Mouse (Mus musculus) mouse embryonic stem cell (cell line): ENCODE measurements at regions not wholly inside any gene's neighbourhood (a gene's known extent, or its start where the extent isn't known, plus 50 kb on each side); places are given as distances from the start of the nearest gene placed in this dataset.

Source experiments
- in situ Hi-C, 2 experiments: fragments of 300-500 bp; cut with MboI; formaldehyde crosslinking; loops; 1 replicate in 1 of 2; 3 replicates in 1 of 2; pipeline ENCODE4 v1.14.3; 2019 to 2020; ENCODE audit warnings: low sequenced_read_pairs in 2 of 2, low pct_unique_long_range_greater_than_20kb in 1 of 2, mixed read lengths in 1 of 2; ENCODE audit not compliant: unreplicated experiment in 1 of 2

GRCm38 (mm10) chrX:14273628-14274337 is 62.8 kb downstream of the H2al1n start:
- in situ Hi-C loops: no loop called here

DNA sequence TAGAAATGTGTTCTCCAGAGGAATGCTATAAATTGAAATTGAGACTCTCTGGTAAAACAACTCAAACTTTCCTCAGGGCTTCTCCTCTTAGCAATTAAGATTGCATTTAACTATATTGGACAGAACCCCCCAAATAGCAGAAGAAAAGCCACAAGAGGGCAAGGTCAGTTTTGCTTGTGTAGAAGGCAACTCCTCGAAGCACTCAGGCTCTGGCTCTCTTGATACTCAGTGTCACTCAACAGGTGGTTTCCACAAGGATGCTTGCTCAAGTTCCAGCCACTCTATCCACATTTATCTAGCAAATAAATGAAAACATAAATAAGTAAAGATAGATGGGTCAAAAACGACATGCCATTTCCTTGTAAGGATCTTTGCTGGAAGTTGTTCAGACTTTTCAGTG is 68.4 kb downstream of the H2al1n start:
- in situ Hi-C loops: loop anchor here in 1 of 2 experiments (25.0 kb wide), 1 partner anchor 108 kb away; no protein-coding TSS in a partner anchor

DNA sequence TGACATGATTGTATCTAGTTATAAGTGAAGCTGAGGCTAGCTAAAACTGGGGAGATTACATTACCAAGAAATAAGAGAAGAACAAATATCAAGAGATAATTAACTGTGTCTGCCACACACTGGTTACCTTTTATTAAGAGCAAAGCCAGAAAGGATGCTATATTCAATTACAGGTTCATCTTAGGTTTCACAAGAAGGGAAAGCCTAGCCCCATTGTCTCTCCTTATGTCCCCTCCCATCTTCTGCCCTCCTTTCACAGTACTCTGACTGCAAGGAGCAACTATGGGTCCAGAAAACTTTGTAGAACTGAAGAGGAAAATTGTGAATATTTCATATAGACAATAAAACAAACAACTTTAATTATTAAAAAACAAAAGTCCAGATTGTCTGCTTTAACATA is 68.8 kb downstream of the H2al1n start:
- in situ Hi-C loops: loop anchor here in 1 of 2 experiments (25.0 kb wide), 1 partner anchor 108 kb away; no protein-coding TSS in a partner anchor

DNA sequence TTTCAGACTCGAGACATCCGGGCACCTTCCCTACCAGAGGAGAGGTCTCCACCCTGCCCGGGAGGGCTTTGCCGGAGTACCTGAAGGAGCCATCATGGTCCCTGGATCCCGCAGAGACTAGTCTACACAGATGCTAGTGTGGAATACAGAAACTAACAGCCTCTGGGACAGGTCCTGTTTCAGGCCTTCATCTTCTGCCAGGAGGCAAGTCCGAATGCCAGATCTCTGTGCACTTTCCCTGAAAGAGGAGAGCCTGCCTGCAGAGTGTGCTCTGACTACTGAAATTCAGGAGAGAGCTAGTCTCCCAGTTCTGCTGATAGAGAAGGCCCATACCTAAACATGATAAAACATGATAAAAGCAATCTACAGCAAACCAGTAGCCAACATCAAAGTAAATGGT is 83.9 kb downstream of the H2al1n start:
- in situ Hi-C loops: loop anchor here in 1 of 2 experiments (25.0 kb wide), 1 partner anchor 92 kb away; no protein-coding TSS in a partner anchor

DNA sequence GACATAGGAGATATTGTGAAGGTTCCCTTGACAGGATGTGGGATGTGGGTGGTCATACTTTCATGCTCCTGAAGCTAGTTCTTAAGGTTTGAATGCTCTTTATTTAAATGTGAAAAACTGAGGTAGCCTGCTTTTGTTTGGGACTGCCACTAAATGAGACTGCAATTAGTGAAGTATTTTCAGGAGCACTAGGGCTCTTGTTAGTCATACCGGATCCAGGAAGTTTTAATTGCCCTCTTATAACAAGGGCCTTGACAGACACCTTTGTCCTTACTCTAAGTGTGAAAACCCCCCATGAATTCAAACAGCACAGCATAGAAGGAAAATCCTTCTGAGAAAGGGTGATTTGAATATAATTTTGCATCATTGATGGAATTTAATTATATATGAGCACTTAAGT is 91.2 kb downstream of the H2al1n start:
- in situ Hi-C loops: loop anchor here in 1 of 2 experiments (25.0 kb wide), 1 partner anchor 135 kb away; no protein-coding TSS in a partner anchor

GRCm38 (mm10) chrX:14312746-14313145 is 101.8 kb downstream of the H2al1n start:
- in situ Hi-C loops: loop anchor here in 1 of 2 experiments (25.0 kb wide), 1 partner anchor 125 kb away; no protein-coding TSS in a partner anchor

GRCm38 (mm10) chrX:14352416-14352815 is 141.5 kb downstream of the H2al1n start:
- in situ Hi-C loops: no loop called here

GRCm38 (mm10) chrX:14353366-14353765 is 142.4 kb downstream of the H2al1n start:
- in situ Hi-C loops: no loop called here

DNA sequence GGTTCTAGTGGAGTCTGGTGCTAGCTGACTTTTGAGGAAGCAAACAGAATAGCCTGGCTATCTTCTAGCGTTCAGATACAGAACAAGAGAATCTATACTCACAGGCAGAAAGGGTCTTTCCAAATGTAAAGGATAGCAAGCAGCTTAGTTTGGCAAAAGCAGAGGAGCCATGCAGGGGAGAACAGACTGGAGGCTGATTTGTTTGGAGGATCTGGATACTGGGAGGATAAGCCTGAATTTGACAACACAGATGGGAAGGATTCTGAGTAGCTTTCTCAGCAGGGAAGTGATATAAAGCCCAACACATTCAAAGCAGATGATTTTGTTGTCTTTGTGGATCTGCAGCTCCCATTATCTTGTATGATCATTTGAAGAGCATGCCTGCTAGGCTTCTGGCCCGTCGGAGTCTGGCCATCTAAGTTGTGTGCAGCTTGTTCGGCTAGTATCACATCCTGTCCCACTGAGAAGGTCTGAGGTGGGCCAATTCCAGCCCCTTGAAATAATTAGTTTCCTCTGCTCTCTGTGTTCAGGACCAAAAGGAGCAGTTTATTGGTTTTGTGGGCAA is 145.6 kb downstream of the H2al1n start:
- in situ Hi-C loops: no loop called here
